Mouse (Mus musculus) embryonic facial prominence, embryonic 15.5 days (tissue): Measurements from ENCODE around the gene Rd3. TPM values are rescaled to one million over a fixed set of nuclear protein-coding genes. Genes with fewer than 3 reads are reported as not detected.

Experiments
- ATAC-seq: fragments of 200-750 bp; cut with Nextera tagmentation; 2 replicates; pipeline ENCODE4 v1.8.0; 2017; ENCODE audit warnings: low read depth, moderate TSS enrichment; ENCODE audit not compliant: insufficient number of reproducible peaks, low FRiP score, low TSS enrichment
- H3K27ac ChIP-seq: fragments of 300-500 bp; sonication (generic); replicated peaks from 2 replicates; pipeline ENCODE4 v1.5.1; 2015; ENCODE audit warnings: mild to moderate bottlenecking, inconsistent platforms
- H3K27me3 ChIP-seq: fragments of 300-500 bp; sonication (generic); 2 replicates; pipeline ENCODE4 v1.6.1; 2015; ENCODE audit warnings: inconsistent platforms
- H3K36me3 ChIP-seq: fragments of 300-500 bp; sonication (generic); 2 replicates; pipeline ENCODE4 v1.6.1; 2015; ENCODE audit warnings: mild to moderate bottlenecking, inconsistent platforms
- H3K4me1 ChIP-seq: fragments of 300-500 bp; sonication (generic); 2 replicates; pipeline ENCODE4 v1.6.1; 2015; ENCODE audit warnings: inconsistent platforms
- H3K4me2 ChIP-seq: fragments of 300-500 bp; sonication (generic); replicated peaks from 2 replicates; pipeline ENCODE4 v1.6.1; 2015; ENCODE audit warnings: mild to moderate bottlenecking, inconsistent platforms
- H3K4me3 ChIP-seq: fragments of 300-500 bp; sonication (generic); replicated peaks from 2 replicates; pipeline ENCODE4 v1.5.1; 2015; ENCODE audit warnings: mild to moderate bottlenecking, inconsistent platforms
- H3K9ac ChIP-seq: fragments of 300-500 bp; sonication (generic); 2 replicates; pipeline ENCODE4 v1.6.1; 2015; ENCODE audit warnings: inconsistent platforms
- H3K9me3 ChIP-seq: fragments of 300-500 bp; sonication (generic); replicated peaks from 2 replicates; pipeline ENCODE4 v1.6.1; 2016; ENCODE audit warnings: inconsistent platforms
- WGBS: fragments of 180-500 bp; shearing (Covaris S2); methylation state at CpG from one replicate; pipeline ENCODE4 v1.1.7; 2015; 5-methylcytosine and 5-hydroxymethylcytosine counted together
- microRNA-seq: library from miRNA; unstranded; fragments of <30 nt; microRNA quantifications from one replicate; pipeline ENCODE4, GENCODE M21; 2016; ENCODE audit warnings: borderline number of aligned reads
- polyA plus RNA-seq: library from polyadenylated mRNA; unstranded; fragments of >200 nt; fragmentation: Nextera tagmentation; extraction: Ambion mirVana; gene quantifications from 2 replicates; pipeline ENCODE4 v1.2.1, GENCODE M21; 2015

Rd3 gene
- polyA plus RNA-seq, 1 experiment from 2014 or later, result 10.1 TPM

GRCm38 (mm10) chr1:191992040-191992780, 15.0 kb downstream of the Rd3 start:
- Histone ChIP-seq H3K4me1 (0 out of 2 replicates have a peak, but pooled peaks cover 2% of the 10 kb centered on the region), H3K9ac (no peak overlapping the region), H3K9me3 (no peaks in the 10 kb centered on the region), H3K4me3 (no peak overlapping the region), H3K4me2 (no peak overlapping the region), H3K27me3 (no peaks in the 10 kb centered on the region), H3K36me3 (peaks cover 14% of the 10 kb centered on the region; the same call in 1 of the 2 replicates), H3K27ac (no peak overlapping the region)
- WGBS, result 68% methylated on average over 7 of the region's 7 CpGs
- ATAC-seq, result no peak

GRCm38 (mm10) chr1:191994476-191994875, 17.3 kb downstream of the Rd3 start:
- Histone ChIP-seq H3K36me3 (peaks cover 22% of the 10 kb centered on the region), H3K27ac (no peak overlapping the region), H3K9me3 (no peaks in the 10 kb centered on the region), H3K4me2 (no peak overlapping the region), H3K27me3 (no peaks in the 10 kb centered on the region), H3K4me3 (no peak overlapping the region), H3K4me1 (no peaks in the 10 kb centered on the region), H3K9ac (no peak overlapping the region)
- WGBS, result 65% methylated on average over 5 of the region's 5 CpGs
- ATAC-seq, result no peak

- Histone ChIP-seq H3K4me2 (no peak overlapping the region), H3K9me3 (no peaks in the 10 kb centered on the region), H3K9ac (no peak overlapping the region), H3K27me3 (no peaks in the 10 kb centered on the region), H3K4me3 (no peak overlapping the region), H3K27ac (no peak overlapping the region), H3K36me3 (peaks cover 31% of the 10 kb centered on the region), H3K4me1 (no peaks in the 10 kb centered on the region)
- 60% methylated on average over 4 of the region's 4 CpGs for WGBS
- no peak for ATAC-seq
Observed at GRCm38 (mm10) chr1:191995488-191995887, 18.3 kb downstream of the Rd3 start.

- ATAC-seq, result no peak
- Histone ChIP-seq H3K27ac (no peak overlapping the region), H3K9me3 (no peaks in the 10 kb centered on the region), H3K36me3 (peaks cover 35% of the 10 kb centered on the region), H3K9ac (no peak overlapping the region), H3K27me3 (no peaks in the 10 kb centered on the region), H3K4me2 (no peak overlapping the region), H3K4me1 (no peaks in the 10 kb centered on the region), H3K4me3 (no peak overlapping the region)
- WGBS, result 91% methylated on average over 7 of the region's 7 CpGs
Observed at GRCm38 (mm10) chr1:191995916-191996315, 18.7 kb downstream of the Rd3 start.

- no peaks in the 10 kb centered on the region for H3K27me3 ChIP-seq
- no peak overlapping the region for H3K4me3 ChIP-seq
- no peak overlapping the region for H3K4me2 ChIP-seq
- H3K27ac ChIP-seq, result no peak overlapping the region
- no peak overlapping the region for H3K9ac ChIP-seq
- no peak for ATAC-seq
- H3K36me3 ChIP-seq, result peaks cover 37% of the 10 kb centered on the region
- H3K9me3 ChIP-seq, result no peaks in the 10 kb centered on the region
- H3K4me1 ChIP-seq, result no peaks in the 10 kb centered on the region
- 90% methylated on average over 8 of the region's 8 CpGs for WGBS
Observed at GRCm38 (mm10) chr1:191996621-191997185, 19.5 kb downstream of the Rd3 start.

- Histone ChIP-seq H3K9me3 (no peaks in the 10 kb centered on the region), H3K27ac (no peak overlapping the region), H3K4me2 (no peak overlapping the region), H3K9ac (no peak overlapping the region), H3K36me3 (peaks cover 37% of the 10 kb centered on the region), H3K4me1 (no peaks in the 10 kb centered on the region), H3K4me3 (no peak overlapping the region), H3K27me3 (no peaks in the 10 kb centered on the region)
- no peak for ATAC-seq
Observed at GRCm38 (mm10) chr1:191999022-191999421, 21.9 kb downstream of the Rd3 start.

Small RNA genes within 50 kb of the gene (microRNA-seq; reads per million reads assigned to microRNA genes)
- gene Mir3473c, result not detected

Other genes with a start within 250 kb of the Rd3 start
- 31.7 and 36.8 TPM in 2 replicates for gene Nek2, start 155.9 kb upstream of the Rd3 start, polyA plus RNA-seq
- gene Slc30a1, start 70.6 kb upstream of the Rd3 start, polyA plus RNA-seq, result 4.0 and 4.6 TPM in 2 replicates
- 24.9 and 26.9 TPM in 2 replicates for gene Traf5, start 115.2 kb downstream of the Rd3 start, polyA plus RNA-seq
- 31.1 and 32.5 TPM in 2 replicates for gene Rcor3, start 160.7 kb downstream of the Rd3 start, polyA plus RNA-seq
- gene Kcnh1, start 213.4 kb downstream of the Rd3 start, polyA plus RNA-seq, result 1.7 and 2.0 TPM in 2 replicates